Mouse (Mus musculus) CH12.LX (cell line): ENCODE results near the gene S100z. TPM values are rescaled to one million over a fixed set of nuclear protein-coding genes. Genes with fewer than 3 reads are reported as not detected.

Source experiments
- DNase-seq: peaks from one replicate; pipeline ENCODE4 v3.0.0-alpha.2; 2013; ENCODE audit errors: extremely low read depth
- H3K27ac ChIP-seq: 2 replicates; pipeline ENCODE4 v1.5.1; 2012; ENCODE audit warnings: low read depth, mild to moderate bottlenecking, control low read depth, moderate library complexity; ENCODE audit not compliant: insufficient read depth
- H3K27me3 ChIP-seq: replicated peaks from 2 replicates; pipeline ENCODE3; 2012; ENCODE audit warnings: inconsistent platforms
- H3K36me3 ChIP-seq, 2 experiments: replicated peaks in 1 of 2; 2 replicates each; pipeline versions ENCODE3 to v1.6.1; 2012; ENCODE audit warnings: inconsistent platforms in 1 of 2, low read length in 1 of 2, mild to moderate bottlenecking in 1 of 2, mixed read lengths in 1 of 2, moderate library complexity in 1 of 2; ENCODE audit not compliant: control insufficient read depth in 1 of 2, insufficient read depth in 1 of 2
- H3K4me1 ChIP-seq, 2 experiments: 2 replicates each; pipeline ENCODE4 v1.6.1; 2012; ENCODE audit warnings: inconsistent platforms in 1 of 2, moderate library complexity in 1 of 2; ENCODE audit not compliant: insufficient read depth in 2 of 2, control insufficient read depth in 1 of 2
- H3K4me2 ChIP-seq: 2 replicates; pipeline ENCODE4 v1.6.1; 2012; ENCODE audit warnings: low read depth, mild to moderate bottlenecking, control low read depth; ENCODE audit not compliant: poor library complexity, insufficient read depth, severe bottlenecking
- H3K4me3 ChIP-seq, 3 experiments: fragments of 150-350 bp in 1 of 3; sonication (generic) in 1 of 3; replicated peaks in 1 of 3; 2 replicates each; pipeline versions ENCODE3 to v1.5.1; 2011 to 2012; ENCODE audit warnings: low read depth in 2 of 3, low read length in 2 of 3, mild to moderate bottlenecking in 2 of 3, moderate library complexity in 2 of 3, control low read depth in 1 of 3, improper control_type of control experiment in 1 of 3, inconsistent platforms in 1 of 3, mixed read lengths in 1 of 3; ENCODE audit not compliant: poor library complexity in 1 of 3
- H3K79me2 ChIP-seq: replicated peaks from 2 replicates; pipeline ENCODE4 v1.6.1; 2012; ENCODE audit warnings: mild to moderate bottlenecking, moderate library complexity; ENCODE audit not compliant: control insufficient read depth, poor library complexity, insufficient read depth, severe bottlenecking; ENCODE audit errors: extremely low read depth
- H3K9ac ChIP-seq: 2 replicates; pipeline ENCODE4 v1.6.1; 2012; ENCODE audit warnings: low read depth, mild to moderate bottlenecking, control low read depth, moderate library complexity; ENCODE audit not compliant: insufficient read depth
- H3K9me3 ChIP-seq: replicated peaks from 2 replicates; pipeline ENCODE3; 2012; ENCODE audit warnings: low read length, inconsistent platforms, mixed read lengths
- CHD2 ChIP-seq: IDR thresholded peaks from 2 replicates; pipeline ENCODE4 v1.6.1; 2011; ENCODE audit warnings: low read length, improper control_type of control experiment
- E2F4 ChIP-seq: IDR thresholded peaks from 2 replicates; pipeline ENCODE4 v1.6.1; 2011; ENCODE audit warnings: low read depth, low read length, improper control_type of control experiment; ENCODE audit not compliant: insufficient replicate concordance
- EP300 ChIP-seq: IDR thresholded peaks from 2 replicates; pipeline ENCODE4 v1.6.1; 2011; ENCODE audit warnings: low read length, improper control_type of control experiment
- ETS1 ChIP-seq: conservative IDR thresholded peaks from 2 replicates; pipeline ENCODE4 v1.6.1; 2012; ENCODE audit warnings: low read depth, mild to moderate bottlenecking, inconsistent platforms, low read length, improper control_type of control experiment, moderate library complexity
- GABPA ChIP-seq: IDR thresholded peaks from 2 replicates; pipeline ENCODE4 v1.6.1; 2012; ENCODE audit warnings: low read depth, low read length, improper control_type of control experiment, inconsistent platforms; ENCODE audit not compliant: insufficient replicate concordance
- HCFC1 ChIP-seq: IDR thresholded peaks from 2 replicates; pipeline ENCODE4 v1.6.1; 2012; ENCODE audit warnings: low read depth, mild to moderate bottlenecking, inconsistent platforms, low read length, improper control_type of control experiment
- IRF4 ChIP-seq: IDR thresholded peaks from 2 replicates; pipeline ENCODE4 v1.6.1; 2014; ENCODE audit warnings: low read depth, mild to moderate bottlenecking, inconsistent platforms, low read length, improper control_type of control experiment
- JUN ChIP-seq: IDR thresholded peaks from 2 replicates; pipeline ENCODE4 v1.6.1; 2011; ENCODE audit warnings: low read depth, mild to moderate bottlenecking, low read length, improper control_type of control experiment, moderate library complexity; ENCODE audit not compliant: insufficient read depth
- JUND ChIP-seq: conservative IDR thresholded peaks from 2 replicates; pipeline ENCODE4 v1.6.1; 2011; ENCODE audit warnings: low read depth, low read length, improper control_type of control experiment
- MAFK ChIP-seq: IDR thresholded peaks from 2 replicates; pipeline ENCODE4 v1.6.1; 2011; ENCODE audit warnings: low read length, improper control_type of control experiment; ENCODE audit not compliant: insufficient replicate concordance
- MAX ChIP-seq: IDR thresholded peaks from 2 replicates; pipeline ENCODE4 v1.6.1; 2011; ENCODE audit warnings: low read length, improper control_type of control experiment
- MAZ ChIP-seq: IDR thresholded peaks from 2 replicates; pipeline ENCODE4 v1.6.1; 2012; ENCODE audit warnings: low read depth, mild to moderate bottlenecking, inconsistent platforms, low read length, improper control_type of control experiment, moderate library complexity
- NELFE ChIP-seq: IDR thresholded peaks from 2 replicates; pipeline ENCODE4 v1.6.1; 2011; ENCODE audit warnings: low read depth, low read length, improper control_type of control experiment
- NRF1 ChIP-seq: IDR thresholded peaks from 2 replicates; pipeline ENCODE4 v1.6.1; 2014; ENCODE audit warnings: low read depth, mild to moderate bottlenecking, inconsistent platforms, low read length, improper control_type of control experiment, moderate library complexity
- POLR2AphosphoS2 ChIP-seq: IDR thresholded peaks from 2 replicates; pipeline ENCODE4 v1.6.1; 2011; ENCODE audit warnings: low read depth, low read length, improper control_type of control experiment
- UBTF ChIP-seq: IDR thresholded peaks from 2 replicates; pipeline ENCODE4 v1.6.1; 2012; ENCODE audit warnings: low read depth, mild to moderate bottlenecking, inconsistent platforms, low read length, improper control_type of control experiment, moderate library complexity
- USF2 ChIP-seq: conservative IDR thresholded peaks from 2 replicates; pipeline ENCODE4 v1.6.1; 2011; ENCODE audit warnings: low read depth, low read length, improper control_type of control experiment
- dilution Hi-C: fragments of 300-500 bp; cut with MboI; formaldehyde crosslinking; loops from 2 replicates; pipeline ENCODE4 v1.14.3; 2020; ENCODE audit warnings: low sequenced_read_pairs; ENCODE audit not compliant: extremely low pct_unique_long_range_greater_than_20kb, extremely low pct_ligation_motif_present
- in situ Hi-C: fragments of 300-500 bp; cut with MboI; formaldehyde crosslinking; loops from 3 replicates; pipeline ENCODE4 v1.14.3; 2019; ENCODE audit warnings: low sequenced_read_pairs, low pct_ligation_motif_present, low pct_unique_long_range_greater_than_20kb, mixed read lengths
- polyA plus RNA-seq: library from polyadenylated mRNA; unstranded; fragments of >175 nt; gene quantifications from 2 replicates; pipeline ENCODE4 v1.2.1, GENCODE M21; 2012; ENCODE audit warnings: low read depth; ENCODE audit not compliant: insufficient read length
- total RNA-seq, 2 experiments: library from RNA; depleted of rRNA; stranded (reverse); fragments of 300-350 nt in 1 of 2; fragments of >200 nt in 1 of 2; gene quantifications; 2 replicates each; pipeline ENCODE4 v1.2.3; 2012 to 2014

Gene S100z
- total and polyA plus RNA-seq, 3 experiments = not detected

- no peak for DNase-seq
- H3K9me3 ChIP-seq = no peaks in the 10 kb centered on the region
- dilution Hi-C loops (no loop called here), in situ Hi-C loops (no loop called here)
- H3K79me2 ChIP-seq = no peaks in the 10 kb centered on the region
- no peak overlapping the region for H3K4me2 ChIP-seq
- no peaks in the 10 kb centered on the region for H3K36me3 ChIP-seq
- no peak for TF ChIP-seq EP300
- TF ChIP-seq IRF4 = no peak
- no peak for TF ChIP-seq UBTF
- no peak for TF ChIP-seq E2F4
- no peak for TF ChIP-seq MAX
- no peak for TF ChIP-seq NELFE
- no peak for TF ChIP-seq MAFK
- TF ChIP-seq JUND = no peak
- no peak for TF ChIP-seq ETS1
- no peak for TF ChIP-seq JUN
- no peak for TF ChIP-seq GABPA
- TF ChIP-seq MAZ = no peak
- TF ChIP-seq POLR2AphosphoS2 = no peak
- TF ChIP-seq HCFC1 = no peak
- H3K27ac ChIP-seq = no peak overlapping the region
- no peaks in the 10 kb centered on the region for H3K4me1 ChIP-seq
- no peak overlapping the region for H3K4me3 ChIP-seq
- H3K27me3 ChIP-seq = peaks cover 4% of the 10 kb centered on the region
- no peak overlapping the region for H3K9ac ChIP-seq
Measured at GRCm38 (mm10) chr13:95475124-95475523, 3.4 kb downstream of the S100z start.

DNA sequence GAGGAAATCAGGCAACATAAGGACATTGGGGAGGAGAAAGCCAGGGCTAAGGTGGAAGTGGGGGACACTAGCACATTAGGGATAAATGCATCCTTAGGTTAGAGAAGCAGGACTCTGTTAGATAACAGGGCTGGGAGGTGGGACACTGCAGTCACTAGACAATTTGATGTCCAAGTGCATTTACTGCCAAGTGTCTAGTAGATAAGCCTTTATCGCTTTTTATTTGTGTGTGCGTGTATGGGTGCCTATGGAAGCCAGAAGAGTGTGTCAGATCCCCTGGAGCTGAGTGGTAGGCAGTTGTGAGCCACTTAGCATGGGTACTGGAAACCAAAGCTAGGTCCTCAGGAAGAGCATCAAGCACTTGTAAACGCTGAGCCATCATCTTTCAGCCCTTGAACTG, 4.2 kb downstream of the S100z start:
- Histone ChIP-seq H3K4me3 (no peak overlapping the region), H3K27me3 (peaks cover 4% of the 10 kb centered on the region), H3K9me3 (no peaks in the 10 kb centered on the region), H3K4me1 (peaks cover 0 to 3% of the 10 kb centered on the region in 2 experiments; a peak in 1 of 4 replicates), H3K4me2 (no peak overlapping the region), H3K79me2 (no peaks in the 10 kb centered on the region), H3K36me3 (no peaks in the 10 kb centered on the region), H3K9ac (no peak overlapping the region), H3K27ac (no peak overlapping the region)
- in situ Hi-C loops = loop anchor here (5.0 kb wide), 1 partner anchor 87 kb away; no protein-coding TSS in a partner anchor
- dilution Hi-C loops = no loop called here
- no peak for DNase-seq
- TF ChIP-seq NRF1 (no peak), NELFE (no peak), USF2 (no peak), CHD2 (no peak)
